Mouse (Mus musculus) lung, postnatal 10 days (tissue): ENCODE measurements around the gene Zfp354b.

Experiments used
- DNase-seq: peaks from one replicate; pipeline ENCODE4 v3.0.0; 2021

Zfp354b gene

DNA sequence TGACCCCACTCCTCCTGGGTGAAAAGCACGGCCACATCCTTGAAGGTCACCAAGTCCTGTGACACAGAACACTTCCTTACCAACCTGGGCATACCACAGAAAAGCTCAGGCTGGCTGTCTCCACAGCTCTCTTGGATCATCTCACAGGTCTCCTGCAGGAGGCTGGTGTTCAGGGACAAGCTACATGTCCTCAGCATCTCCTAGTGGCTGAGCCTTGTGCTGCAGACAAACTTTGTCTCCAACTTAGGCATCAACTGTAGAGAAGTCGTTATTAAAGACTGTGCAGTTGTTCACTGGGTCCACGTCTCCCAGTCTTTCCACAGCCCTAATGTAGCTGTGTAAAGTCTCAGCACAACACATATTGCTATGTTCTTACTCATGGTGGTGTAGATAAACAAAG, 47.7 kb downstream of the Zfp354b start:
- DNase-seq: no peak

DNA sequence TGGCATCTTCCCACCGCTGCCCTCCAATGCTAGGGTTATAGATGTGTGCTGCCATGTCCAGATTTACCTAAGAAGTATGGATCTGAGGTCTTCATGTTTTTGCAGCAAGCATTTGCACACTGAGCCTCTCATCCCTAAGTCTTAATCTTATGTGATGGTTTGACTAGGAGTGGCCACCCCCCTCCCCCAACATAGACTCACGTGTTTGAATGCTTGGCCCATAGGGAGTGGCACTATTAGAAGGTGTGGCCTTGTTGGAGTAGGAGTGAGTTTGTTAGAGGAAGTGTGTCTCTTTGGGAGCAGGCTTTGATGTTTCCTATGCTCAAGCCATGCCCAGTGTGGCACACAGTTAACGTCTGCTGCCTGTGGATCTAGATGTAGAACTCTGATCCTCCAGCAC, 52.8 kb downstream of the Zfp354b start:
- DNase-seq: no peak
